Mouse (Mus musculus) cortical plate, adult 2 months (tissue): Measurements from ENCODE around the gene Slit3. TPM values are rescaled to one million over a fixed set of nuclear protein-coding genes. Genes with fewer than 3 reads are reported as not detected.

Experiments
- H3K27ac ChIP-seq: fragments of 200-500 bp; 2 replicates; pipeline ENCODE4 v1.5.1; 2012; ENCODE audit warnings: low read length, control low read depth, inconsistent platforms; ENCODE audit not compliant: insufficient read depth
- H3K4me1 ChIP-seq: fragments of 200-500 bp; 2 replicates; pipeline ENCODE4 v1.6.1; 2011; ENCODE audit warnings: low read length; ENCODE audit not compliant: control insufficient read depth, insufficient read depth
- H3K4me3 ChIP-seq: fragments of 200-500 bp; 2 replicates; pipeline ENCODE4 v1.5.1; 2011; ENCODE audit warnings: mild to moderate bottlenecking, low read length, control low read depth; ENCODE audit not compliant: insufficient read depth
- CTCF ChIP-seq: fragments of 200-500 bp; IDR thresholded peaks from 2 replicates; pipeline ENCODE4 v1.5.1; 2011; ENCODE audit warnings: mild to moderate bottlenecking, control low read depth, low read length; ENCODE audit not compliant: insufficient read depth; ENCODE audit errors: extremely low read depth
- POLR2A ChIP-seq: fragments of 200-500 bp; IDR thresholded peaks from 2 replicates; pipeline ENCODE4 v1.6.1; 2011; ENCODE audit warnings: mild to moderate bottlenecking, low read length, control low read depth; ENCODE audit not compliant: insufficient read depth; ENCODE audit errors: extremely low read depth
- polyA plus RNA-seq: library from polyadenylated mRNA; depleted of rRNA; stranded (reverse); fragments of >200 nt; gene quantifications from 2 replicates; pipeline ENCODE4 v1.2.3, GENCODE M21; 2012

Slit3 gene
- polyA plus RNA-seq, 1 experiment: 15.8 TPM

GRCm38 (mm10) chr11:35393815-35394214 lies 272.8 kb downstream of the Slit3 start:
- H3K4me3 ChIP-seq: no peak overlapping the region
- TF ChIP-seq CTCF (no peak), POLR2A (no peak)
- peaks cover 4% of the 10 kb centered on the region for H3K4me1 ChIP-seq
- H3K27ac ChIP-seq: no peak overlapping the region

- no peak for TF ChIP-seq POLR2A
- no peak for TF ChIP-seq CTCF
- no peak overlapping the region for H3K27ac ChIP-seq
Observed at GRCm38 (mm10) chr11:35395376-35395775, 274.4 kb downstream of the Slit3 start.

GRCm38 (mm10) chr11:35398353-35398752 lies 277.3 kb downstream of the Slit3 start:
- Histone ChIP-seq H3K4me3 (no peak overlapping the region), H3K4me1 (peaks cover 4% of the 10 kb centered on the region), H3K27ac (no peak overlapping the region)
- no peak for TF ChIP-seq CTCF
- no peak for TF ChIP-seq POLR2A

More at GRCm38 (mm10) chr11:35395376-35395775, 274.4 kb downstream of the Slit3 start:
- H3K4me1 ChIP-seq: peaks cover 4% of the 10 kb centered on the region
- no peak overlapping the region for H3K4me3 ChIP-seq

- TF ChIP-seq POLR2A (no peak), CTCF (no peak)
Observed at GRCm38 (mm10) chr11:35403516-35403915, 282.5 kb downstream of the Slit3 start.

GRCm38 (mm10) chr11:35406045-35406444 lies 285.0 kb downstream of the Slit3 start:
- TF ChIP-seq POLR2A (no peak), CTCF (no peak)
- no peak overlapping the region for H3K27ac ChIP-seq
- no peak overlapping the region for H3K4me3 ChIP-seq
- no peaks in the 10 kb centered on the region for H3K4me1 ChIP-seq

More at GRCm38 (mm10) chr11:35403516-35403915, 282.5 kb downstream of the Slit3 start:
- Histone ChIP-seq H3K27ac (no peak overlapping the region), H3K4me1 (no peaks in the 10 kb centered on the region), H3K4me3 (no peak overlapping the region)

GRCm38 (mm10) chr11:35406522-35406921 lies 285.5 kb downstream of the Slit3 start:
- Histone ChIP-seq H3K27ac (no peak overlapping the region), H3K4me1 (no peaks in the 10 kb centered on the region), H3K4me3 (no peak overlapping the region)
- no peak for TF ChIP-seq CTCF
- no peak for TF ChIP-seq POLR2A

GRCm38 (mm10) chr11:35407341-35408154 lies 286.5 kb downstream of the Slit3 start:
- Histone ChIP-seq H3K4me1 (no peaks in the 10 kb centered on the region), H3K4me3 (no peak overlapping the region), H3K27ac (no peak overlapping the region)
- TF ChIP-seq CTCF: peak; percentile 89
- TF ChIP-seq POLR2A: no peak

GRCm38 (mm10) chr11:35410431-35410830 lies 289.4 kb downstream of the Slit3 start:
- Histone ChIP-seq H3K4me3 (no peak overlapping the region), H3K4me1 (no peaks in the 10 kb centered on the region), H3K27ac (no peak overlapping the region)
- TF ChIP-seq POLR2A (no peak), CTCF (no peak)

GRCm38 (mm10) chr11:35415768-35416401 lies 294.9 kb downstream of the Slit3 start:
- peaks cover 7% of the 10 kb centered on the region for H3K4me1 ChIP-seq
- H3K27ac ChIP-seq: no peak overlapping the region
- H3K4me3 ChIP-seq: no peak overlapping the region
- TF ChIP-seq POLR2A: no peak
- TF ChIP-seq CTCF: no peak

- H3K27ac ChIP-seq: no peak overlapping the region
Observed at GRCm38 (mm10) chr11:35416402-35417093, 295.5 kb downstream of the Slit3 start.

More at GRCm38 (mm10) chr11:35416402-35417093, 295.5 kb downstream of the Slit3 start:
- peaks cover 7% of the 10 kb centered on the region for H3K4me1 ChIP-seq
- TF ChIP-seq POLR2A (no peak), CTCF (no peak)
- no peak overlapping the region for H3K4me3 ChIP-seq
